Mouse (Mus musculus): ENCODE results near the gene Olfr1188. TPM values are rescaled to one million over a fixed set of nuclear protein-coding genes. Genes with fewer than 3 reads are reported as not detected.

Gene Olfr1188
- polyA plus RNA-seq (2012), result not detected in 2 replicates

DNA sequence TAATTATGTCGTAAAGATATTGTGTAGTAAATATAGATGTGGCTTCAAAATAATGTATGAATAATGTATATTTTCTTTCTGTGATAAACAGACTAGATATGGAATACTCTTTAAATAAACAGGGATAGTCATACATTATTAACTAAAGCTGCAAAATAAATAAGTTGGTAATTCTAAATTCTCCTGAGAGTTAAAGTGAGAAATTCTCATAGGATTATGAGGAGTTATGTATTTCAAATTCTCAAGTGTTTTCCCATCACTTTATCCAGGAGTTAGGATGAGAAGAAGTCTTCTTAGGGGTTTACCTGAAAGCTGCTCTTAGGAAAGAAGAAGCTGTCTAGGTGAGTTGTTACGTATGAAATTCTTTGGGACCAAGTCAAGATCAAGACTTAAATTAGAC is at the start of gene Olfr1188:
Olfr1188 (plus strand) TSS at position 301 of the 400 bp plus-strand sequence.

DNA sequence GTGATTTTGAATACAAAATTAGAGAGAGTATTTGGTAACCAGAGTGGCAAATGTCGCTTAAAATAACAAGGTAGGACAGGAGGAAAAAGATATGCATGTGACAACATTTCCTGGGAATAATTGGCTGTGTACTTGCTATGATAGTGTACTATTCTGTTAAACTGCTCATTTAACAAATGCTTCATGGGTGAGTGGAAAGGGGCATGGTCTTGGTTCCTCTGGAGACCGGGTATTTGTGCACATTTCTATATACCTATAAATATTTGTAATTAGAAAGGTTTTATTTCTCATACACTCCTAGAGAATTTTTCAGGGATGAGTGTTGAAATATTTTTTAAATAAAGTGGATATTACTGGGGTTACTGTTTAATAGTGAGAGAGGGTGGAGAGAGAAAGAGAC is 38.5 kb upstream of the Olfr1188 start, which contains the start of gene Olfr1186:
Olfr1186 (plus strand) TSS at position 301 of the 400 bp plus-strand sequence.

DNA sequence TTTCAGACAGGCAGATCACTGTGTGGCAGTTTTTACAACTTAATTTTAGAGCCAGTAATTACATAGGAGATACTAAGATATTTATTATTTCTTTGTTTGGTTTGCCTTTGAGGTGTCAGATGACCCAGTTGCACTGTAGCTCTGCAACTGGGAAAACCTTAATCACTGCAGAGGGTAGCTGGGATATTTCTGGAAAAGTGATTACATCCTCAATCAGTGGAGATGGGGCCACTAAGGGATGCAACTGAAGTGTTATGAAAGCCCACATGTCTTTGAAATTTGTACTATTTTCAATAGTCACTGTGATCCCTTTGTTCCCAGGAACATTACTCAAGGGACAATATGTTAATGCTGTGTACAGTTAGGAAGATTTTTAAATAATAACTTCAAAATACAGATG is 29.4 kb downstream of the Olfr1188 start, which contains the start of gene Olfr1189:
Olfr1189 (plus strand) TSS at position 301 of the 400 bp plus-strand sequence.

Other genes with a start within 250 kb of the Olfr1188 start
- not detected in 2 replicates for gene Olfr1174-ps, start 241.8 kb upstream of the Olfr1188 start, polyA plus RNA-seq (2012)
- not detected in 2 replicates for gene Olfr1175-ps, start 229.7 kb upstream of the Olfr1188 start, polyA plus RNA-seq (2012)
- not detected in 2 replicates for gene Olfr1176, start 220.2 kb upstream of the Olfr1188 start, polyA plus RNA-seq (2012)
- not detected in 2 replicates for gene Olfr1177-ps, start 210.4 kb upstream of the Olfr1188 start, polyA plus RNA-seq (2012)
- gene Olfr1178, start 169.9 kb upstream of the Olfr1188 start, polyA plus RNA-seq (2012), result not detected in 2 replicates
- gene Olfr1179, start 150.5 kb upstream of the Olfr1188 start, polyA plus RNA-seq (2012), result not detected in 2 replicates
- gene Olfr1180, start 137.8 kb upstream of the Olfr1188 start, polyA plus RNA-seq (2012), result not detected in 2 replicates
- gene Olfr1181, start 130.8 kb upstream of the Olfr1188 start, polyA plus RNA-seq (2012), result not detected in 2 replicates
- gene Gm13757, start 107.8 kb upstream of the Olfr1188 start, polyA plus RNA-seq (2012), result not detected in 2 replicates
- gene Olfr1183, start 102.1 kb upstream of the Olfr1188 start, polyA plus RNA-seq (2012), result not detected in 2 replicates
- gene Olfr1184, start 73.3 kb upstream of the Olfr1188 start, polyA plus RNA-seq (2012), result not detected in 2 replicates
- not detected in 2 replicates for gene Olfr1185-ps1, start 63.6 kb upstream of the Olfr1188 start, polyA plus RNA-seq (2012)
- not detected in 2 replicates for gene Olfr1186, start 38.4 kb upstream of the Olfr1188 start, polyA plus RNA-seq (2012)
- not detected in 2 replicates for gene Olfr1189, start 29.5 kb downstream of the Olfr1188 start, polyA plus RNA-seq (2012)
- gene Olfr1191-ps1, start 83.6 kb downstream of the Olfr1188 start, polyA plus RNA-seq (2012), result not detected in 2 replicates
- gene Olfr1192-ps1, start 91.6 kb downstream of the Olfr1188 start, polyA plus RNA-seq (2012), result not detected in 2 replicates
- gene Olfr1193, start 118.7 kb downstream of the Olfr1188 start, polyA plus RNA-seq (2012), result not detected in 2 replicates
- not detected in 2 replicates for gene Olfr1195, start 132.3 kb downstream of the Olfr1188 start, polyA plus RNA-seq (2012)
- not detected in 2 replicates for gene Olfr1196, start 147.7 kb downstream of the Olfr1188 start, polyA plus RNA-seq (2012)
- gene Olfr1197, start 175.4 kb downstream of the Olfr1188 start, polyA plus RNA-seq (2012), result not detected in 2 replicates
- not detected in 2 replicates for gene Olfr1198, start 194.4 kb downstream of the Olfr1188 start, polyA plus RNA-seq (2012)
- not detected in 2 replicates for gene Olfr1199, start 203.5 kb downstream of the Olfr1188 start, polyA plus RNA-seq (2012)
- 0.01 TPM in 1 of 2 replicates, not detected in the other for gene Olfr1200, start 213.6 kb downstream of the Olfr1188 start, polyA plus RNA-seq (2012)
- gene Olfr1201, start 236.1 kb downstream of the Olfr1188 start, polyA plus RNA-seq (2012), result not detected in 2 replicates